Mouse (Mus musculus) heart, adult 2 months (tissue): Measurements from ENCODE around the gene Klk10.

ENCODE experiments used
- CTCF ChIP-seq: fragments of 200-600 bp; IDR thresholded peaks from 2 replicates; pipeline ENCODE4 v1.8.1; 2022; ENCODE audit warnings: antibody characterized with exemption, mild to moderate bottlenecking, moderate library complexity
- EP300 ChIP-seq: fragments of 200-500 bp; IDR thresholded peaks from 2 replicates; pipeline ENCODE4 v1.6.1; 2011; ENCODE audit warnings: low read depth, low read length, control low read depth; ENCODE audit not compliant: insufficient read depth
- POLR2A ChIP-seq: fragments of 200-500 bp; IDR thresholded peaks from 2 replicates; pipeline ENCODE4 v1.6.1; 2011; ENCODE audit warnings: mild to moderate bottlenecking, low read depth, low read length, control low read depth; ENCODE audit not compliant: insufficient read depth

- no peak for TF ChIP-seq EP300
- TF ChIP-seq POLR2A, result no peak
- no peak for TF ChIP-seq CTCF
Measured at GRCm38 (mm10) chr7:43799876-43800275, 19.0 kb downstream of the Klk10 start.
